ENCODE assay signal across 8 mouse cellular contexts in the genomic region with DNA sequence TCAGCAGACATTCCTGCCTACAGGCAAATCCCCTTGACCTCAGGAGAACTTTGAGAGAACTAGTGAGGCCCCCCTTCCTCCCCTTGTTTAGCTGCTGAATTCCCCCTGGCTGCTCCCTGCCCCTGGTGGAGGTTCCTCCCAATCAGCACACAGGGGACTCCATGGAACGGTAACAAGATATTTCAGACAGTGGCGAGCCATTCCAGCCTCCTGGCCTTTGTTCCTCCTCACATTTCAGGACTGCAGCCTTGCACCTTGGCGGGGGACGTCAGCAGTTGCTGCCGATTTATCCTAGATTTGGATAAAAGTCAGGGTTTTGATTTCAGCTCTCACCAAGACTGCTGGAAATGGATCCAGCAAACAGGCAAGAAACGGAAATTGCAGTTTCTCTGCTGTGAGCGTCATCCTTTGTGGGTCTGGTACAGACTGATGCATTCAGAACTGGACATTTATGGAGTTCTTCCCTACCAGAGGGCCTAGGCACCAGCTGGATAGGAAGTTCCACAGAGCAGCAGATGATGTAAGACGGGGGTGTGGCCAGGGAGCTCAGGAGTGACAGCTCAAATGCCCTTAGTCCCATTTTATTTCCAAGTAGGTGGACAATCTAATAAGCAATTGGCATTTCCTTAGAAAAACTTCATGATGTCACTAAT.
A peak's percentile ranks its signal among the peaks of the same experiment; 100 is the strongest.
DNase-seq lines count a peak whose midpoint lies in the region; ATAC-seq lines count a peak whose summit lies in the region.

No protein-coding gene starts in this region.

- 34% methylated on average over 8 of the region's 8 CpGs for WGBS in midbrain, embryonic 11.5 days
- 37% methylated on average over 8 of the region's 8 CpGs for WGBS in midbrain, embryonic 16.5 days
- 39% methylated on average over 8 of the region's 8 CpGs for WGBS in neural tube, embryonic 11.5 days

- peak; percentile 45; the same call in 1 of the 2 replicates for ATAC-seq in midbrain, embryonic 11.5 days (ENCODE audit: low FRiP score)
- ATAC-seq in midbrain, embryonic 16.5 days: no peak
- no peak for ATAC-seq in neural tube, embryonic 11.5 days (ENCODE audit: insufficient read depth, low FRiP score, low TSS enrichment)

- no peaks in the 10 kb centered on the region for H3K27me3 ChIP-seq in midbrain, embryonic 11.5 days (ENCODE audit: control insufficient read depth, insufficient read depth, low read length)
- H3K27me3 ChIP-seq in midbrain, embryonic 16.5 days (ENCODE audit: control insufficient read depth, insufficient read depth, low read depth, low read length): no peaks in the 10 kb centered on the region
- H3K27me3 ChIP-seq in neural tube, embryonic 11.5 days (ENCODE audit: control insufficient read depth, insufficient read depth, low read length): no peaks in the 10 kb centered on the region

- intact Hi-C loops in gastrocnemius, postnatal 36 days (cut with DNase I): no loop called here

- H3K4me1 ChIP-seq in midbrain, embryonic 11.5 days (ENCODE audit: control insufficient read depth, insufficient read depth, low read length): peaks cover 20% of the 10 kb centered on the region
- peaks cover 5% of the 10 kb centered on the region; the same call in 1 of the 2 replicates for H3K4me1 ChIP-seq in midbrain, embryonic 16.5 days (ENCODE audit: control insufficient read depth, insufficient read depth, low read length)
- peaks cover 3% of the 10 kb centered on the region; the same call in 1 of the 2 replicates for H3K4me1 ChIP-seq in neural tube, embryonic 11.5 days (ENCODE audit: control insufficient read depth, insufficient read depth, low read length)

- no peak overlapping the region for H3K4me2 ChIP-seq in midbrain, embryonic 11.5 days
- H3K4me2 ChIP-seq in midbrain, embryonic 16.5 days (ENCODE audit: low read length): no peak overlapping the region
- no peak overlapping the region for H3K4me2 ChIP-seq in neural tube, embryonic 11.5 days (ENCODE audit: low read depth)

- H3K9me3 ChIP-seq in midbrain, embryonic 11.5 days (ENCODE audit: control insufficient read depth, low read length): no peaks in the 10 kb centered on the region
- no peaks in the 10 kb centered on the region for H3K9me3 ChIP-seq in midbrain, embryonic 16.5 days (replicated peaks; ENCODE audit: control insufficient read depth, low read length, poor library complexity, severe bottlenecking)
- no peaks in the 10 kb centered on the region for H3K9me3 ChIP-seq in neural tube, embryonic 11.5 days (ENCODE audit: control insufficient read depth, low read length)

- H3K4me3 ChIP-seq in midbrain, embryonic 11.5 days (ENCODE audit: low read depth, low read length): no peak overlapping the region
- no peak overlapping the region for H3K4me3 ChIP-seq in midbrain, embryonic 16.5 days (ENCODE audit: low read depth, low read length)
- H3K4me3 ChIP-seq in neural tube, embryonic 11.5 days (ENCODE audit: low read depth, low read length): no peak overlapping the region

- peak; percentile 3 for DNase-seq in gastrocnemius, adult 18-20 months (ENCODE audit: low spot score)
- no peak for DNase-seq in gastrocnemius, postnatal 36 days
- peak; percentile 87 for DNase-seq in midbrain, embryonic 11.5 days (ENCODE audit: low spot score, missing footprints)
- DNase-seq in heart, postnatal 4 days: peak; percentile 28
- peak; percentile 33 for DNase-seq in neural tube, embryonic 11.5 days (ENCODE audit: low spot score)
- no peak for DNase-seq in urinary bladder, postnatal 36 days (ENCODE audit: low spot score in 2 of 2)
- no peak for DNase-seq in right cerebral cortex, postnatal 25 days

- no peaks in the 10 kb centered on the region for H3K36me3 ChIP-seq in midbrain, embryonic 11.5 days (ENCODE audit: control insufficient read depth, insufficient read depth, low read length)
- H3K36me3 ChIP-seq in midbrain, embryonic 16.5 days (ENCODE audit: control insufficient read depth, insufficient read depth, low read length): no peaks in the 10 kb centered on the region
- H3K36me3 ChIP-seq in neural tube, embryonic 11.5 days (ENCODE audit: control insufficient read depth, insufficient read depth, low read length): no peaks in the 10 kb centered on the region

- no peak overlapping the region for H3K27ac ChIP-seq in midbrain, embryonic 11.5 days (ENCODE audit: low read depth, low read length)
- no peak overlapping the region for H3K27ac ChIP-seq in midbrain, embryonic 16.5 days (ENCODE audit: low read length)
- no peak overlapping the region for H3K27ac ChIP-seq in neural tube, embryonic 11.5 days (ENCODE audit: low read depth, low read length)

- 0 out of 2 replicates have a peak overlapping the region, but pooled peaks have one; percentile 3 for H3K9ac ChIP-seq in midbrain, embryonic 11.5 days (ENCODE audit: low read length)
- H3K9ac ChIP-seq in midbrain, embryonic 16.5 days (ENCODE audit: low read depth, low read length): no peak overlapping the region
- H3K9ac ChIP-seq in neural tube, embryonic 11.5 days (ENCODE audit: low read length): 0 out of 2 replicates have a peak overlapping the region, but pooled peaks have one; percentile 5

Comparison
In these comparisons a context has a peak if more than half of its experiments do, and no peak if none do; other contexts are left out.
1. DNase-seq: peak in gastrocnemius, adult 18-20 months (single experiment), midbrain, embryonic 11.5 days (single experiment), heart, postnatal 4 days (single experiment) and neural tube, embryonic 11.5 days (single experiment); none in gastrocnemius, postnatal 36 days (0 of 2), urinary bladder, postnatal 36 days (0 of 2) and right cerebral cortex, postnatal 25 days (single experiment).